Mouse (Mus musculus) left cerebral cortex, postnatal 36 days (tissue): ENCODE results near the gene Cnmd. TPM values are rescaled to one million over a fixed set of nuclear protein-coding genes. Genes with fewer than 3 reads are reported as not detected.

Experiments used
- DNase-seq, 2 experiments: peaks; one replicate each; pipeline ENCODE4 v3.0.0; 2021 to 2022; ENCODE audit warnings: low spot score in 2 of 2, mixed read lengths in 1 of 2
- intact Hi-C: fragments of 180-260 bp; cut with DNase I; formaldehyde crosslinking; loops from one replicate; pipeline ENCODE4 v1.15.1; 2025
- total RNA-seq, 2 experiments: library from RNA; stranded (reverse); gene quantifications; 2 replicates each; pipeline ENCODE4 v1.2.3; 2021

Gene Cnmd
- 1 to 10 TPM in 1 of 2 experiments, under 1 TPM in 1; 0.88 to 1.2 TPM for total RNA-seq

DNA sequence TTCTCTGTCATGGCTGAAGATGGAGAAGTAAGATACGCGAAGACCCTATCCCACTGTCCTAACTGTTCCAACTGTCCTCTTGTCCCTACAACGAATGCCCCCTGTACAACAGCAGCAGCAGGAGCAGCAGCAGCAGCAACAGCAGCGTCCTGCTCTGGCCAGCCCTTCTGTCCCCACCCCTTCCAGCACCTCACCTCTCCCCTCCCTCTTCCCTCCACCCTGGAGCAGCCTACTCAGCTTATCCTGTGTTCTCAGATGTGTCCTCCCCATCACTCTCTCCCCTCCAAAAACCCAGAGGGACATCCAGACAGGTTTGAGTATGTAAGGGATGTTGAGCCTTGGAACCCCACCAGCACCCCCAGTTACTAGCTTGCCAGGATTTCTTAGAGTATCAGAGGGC, at the start of gene Cnmd:
Cnmd (minus strand) TSS at position 170 of the 400 bp plus-strand sequence.
- no peak for DNase-seq
- intact Hi-C loops: no loop called here

DNA sequence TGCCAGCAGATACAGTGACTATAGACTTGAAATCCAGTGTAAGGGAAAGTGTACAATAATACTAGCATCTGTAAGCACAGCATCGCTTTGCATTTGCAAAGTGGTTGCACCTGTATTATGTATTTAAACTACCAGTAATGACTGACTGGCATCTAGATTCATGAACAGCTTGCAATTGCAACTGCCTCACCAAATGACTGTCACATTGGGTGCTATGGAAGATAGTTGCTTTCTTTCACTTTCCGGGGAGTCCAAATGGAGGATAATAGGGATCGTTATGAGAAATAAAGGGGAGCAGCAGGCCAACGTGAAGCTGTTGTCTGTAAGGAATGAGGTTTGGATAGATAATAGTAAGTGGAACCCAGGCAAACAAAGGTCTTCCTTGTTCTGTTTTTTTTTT, 49.3 kb upstream of the Cnmd start:
- intact Hi-C loops: no loop called here
- no peak for DNase-seq

DNA sequence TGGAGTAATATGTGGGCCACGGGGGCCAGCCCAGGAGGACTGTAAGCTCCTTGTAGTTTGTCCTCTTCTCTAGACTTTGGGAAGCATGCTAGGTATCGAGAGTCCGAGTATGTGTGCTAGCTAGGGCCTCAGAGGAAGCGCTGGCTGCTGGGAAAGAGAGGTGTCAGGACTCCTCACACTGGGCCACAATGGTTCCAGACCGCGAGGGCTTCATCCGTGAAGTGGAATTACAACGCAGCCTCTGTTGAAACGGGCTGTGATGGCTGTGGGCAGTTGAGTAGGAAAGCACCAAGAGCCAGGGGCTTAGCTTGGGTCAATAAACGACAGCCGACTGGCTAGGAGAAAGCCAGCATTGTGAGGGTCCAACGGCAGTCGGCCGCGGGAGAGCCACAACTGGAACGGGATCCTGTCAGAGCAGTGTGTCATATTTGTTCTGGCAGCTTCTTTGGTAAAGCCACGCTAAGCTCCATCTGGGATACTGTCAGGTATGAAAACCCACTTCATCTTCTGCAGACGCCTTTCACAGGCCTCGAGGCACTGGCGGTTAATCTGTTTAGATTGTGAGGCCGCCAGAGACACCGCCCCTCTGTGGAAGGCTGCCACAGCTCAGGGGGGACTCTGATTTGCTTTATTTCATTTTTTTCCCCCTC, 41.7 kb upstream of the Cnmd start:
- no peak for DNase-seq
- intact Hi-C loops: no loop called here

DNA sequence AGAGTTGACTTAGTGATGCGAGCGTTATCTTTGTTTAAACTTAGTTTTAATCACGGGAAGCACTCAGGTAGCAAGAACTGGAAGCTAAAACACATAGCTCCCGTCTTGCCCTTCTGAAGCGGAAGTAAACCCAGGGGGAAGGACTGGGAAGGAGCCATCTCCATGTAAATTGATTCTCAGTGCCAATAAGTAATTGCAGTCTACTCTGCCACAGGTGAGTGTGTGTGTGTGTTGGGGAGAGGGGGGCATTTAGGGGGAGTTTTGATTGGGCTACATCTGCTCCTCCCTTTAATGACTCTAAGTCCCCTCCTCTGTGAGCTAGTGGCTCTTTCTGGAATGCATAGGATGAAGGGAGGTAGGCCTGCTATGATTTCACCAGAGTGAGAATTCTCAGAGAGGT, 39.6 kb upstream of the Cnmd start:
- intact Hi-C loops: no loop called here
- DNase-seq: no peak

DNA sequence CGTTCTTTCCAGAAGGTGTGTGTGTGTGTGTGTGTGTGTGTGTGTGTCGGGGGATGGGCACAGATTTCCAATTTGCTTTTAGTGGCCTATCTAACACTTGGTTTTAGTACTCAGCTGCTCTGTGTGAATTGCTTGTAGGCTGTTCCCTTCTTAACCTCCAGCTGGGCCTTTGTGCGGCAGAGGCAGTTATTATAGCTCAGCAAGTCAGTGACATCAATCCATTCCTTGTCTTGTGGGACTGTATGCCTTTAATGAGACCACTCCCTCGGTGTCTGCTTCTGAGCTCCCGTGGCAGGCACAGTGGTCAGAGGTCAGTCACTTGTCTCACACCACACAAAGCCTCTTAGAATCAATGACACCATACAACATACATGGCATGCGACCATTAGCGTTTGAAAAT, 39.1 kb upstream of the Cnmd start:
- no peak for DNase-seq
- intact Hi-C loops: no loop called here

DNA sequence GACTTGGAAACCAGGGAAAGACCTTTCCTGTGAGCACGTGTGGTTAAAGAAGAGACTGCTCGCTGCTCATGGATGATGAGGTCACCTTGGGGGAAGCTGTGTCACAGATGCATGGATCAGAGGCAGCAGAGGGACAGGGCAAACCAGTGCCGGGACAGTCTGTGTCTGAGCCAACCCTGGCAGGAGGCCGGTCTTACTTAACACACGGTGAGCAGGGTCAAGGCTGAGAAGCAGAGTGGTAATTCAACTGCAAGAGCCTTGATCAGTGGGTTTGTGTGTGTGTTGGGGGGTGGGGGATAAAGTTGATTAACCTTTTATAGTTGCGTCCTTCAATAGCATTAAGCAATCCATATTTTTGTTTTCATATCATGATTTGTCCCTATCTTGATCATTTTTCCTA, 37.4 kb upstream of the Cnmd start:
- intact Hi-C loops: no loop called here
- DNase-seq: no peak

DNA sequence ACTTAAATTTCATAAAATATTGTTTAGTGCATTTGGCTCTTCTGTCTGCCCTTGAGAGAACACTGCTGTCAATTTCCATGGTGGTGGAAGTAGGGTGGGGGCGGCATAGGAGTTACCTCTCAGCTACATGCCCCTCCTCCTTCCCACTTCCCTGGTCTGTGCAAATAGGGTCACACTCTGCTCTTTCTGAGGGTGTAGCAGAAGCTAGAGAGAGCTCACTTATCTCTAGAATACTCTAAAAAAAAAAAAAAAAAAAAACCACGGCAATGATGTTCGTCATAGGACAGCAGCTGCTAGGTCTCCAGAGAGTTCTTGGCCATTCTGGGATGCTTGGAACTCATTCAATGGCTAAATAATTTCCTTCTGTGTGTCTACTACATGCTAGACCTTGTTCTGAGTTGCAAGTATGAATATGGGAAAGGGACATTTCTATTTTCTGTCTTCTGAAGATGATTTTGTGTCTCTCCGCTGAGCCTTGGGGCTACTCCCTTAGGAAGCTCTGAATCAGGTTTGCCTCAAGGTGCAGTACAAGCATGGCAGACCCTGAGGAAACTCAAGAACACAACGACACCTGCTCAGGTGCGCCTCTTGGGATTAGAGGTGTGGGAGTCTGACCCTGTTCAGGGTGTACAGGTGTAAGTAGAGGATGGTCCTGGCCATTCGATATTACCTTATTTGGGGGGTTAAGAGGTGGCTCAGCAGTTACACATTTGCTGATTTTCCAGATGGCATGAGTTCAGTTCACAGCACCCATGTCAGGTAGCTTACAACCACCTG, 28.3 kb upstream of the Cnmd start:
- intact Hi-C loops: no loop called here
- no peak for DNase-seq

DNA sequence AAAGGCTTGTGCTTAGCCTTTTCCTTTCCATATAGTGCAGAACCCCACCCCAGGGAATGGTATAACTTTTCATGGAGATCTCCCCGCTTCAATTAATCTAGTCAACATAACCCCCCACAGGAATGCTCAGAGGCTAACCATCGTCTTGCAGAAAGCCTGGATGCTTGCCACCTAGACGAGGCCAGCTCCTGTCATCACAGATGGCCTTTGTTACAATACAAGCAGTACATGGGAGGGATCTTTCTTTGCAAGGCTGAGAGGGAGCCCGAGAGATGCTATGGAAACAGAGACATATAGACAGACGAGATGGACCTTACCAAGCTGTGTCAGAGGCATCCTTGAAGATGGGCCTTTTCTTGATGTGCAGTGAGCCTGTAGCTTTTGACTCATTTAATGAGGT, 18.7 kb upstream of the Cnmd start:
- no peak for DNase-seq
- intact Hi-C loops: no loop called here

DNA sequence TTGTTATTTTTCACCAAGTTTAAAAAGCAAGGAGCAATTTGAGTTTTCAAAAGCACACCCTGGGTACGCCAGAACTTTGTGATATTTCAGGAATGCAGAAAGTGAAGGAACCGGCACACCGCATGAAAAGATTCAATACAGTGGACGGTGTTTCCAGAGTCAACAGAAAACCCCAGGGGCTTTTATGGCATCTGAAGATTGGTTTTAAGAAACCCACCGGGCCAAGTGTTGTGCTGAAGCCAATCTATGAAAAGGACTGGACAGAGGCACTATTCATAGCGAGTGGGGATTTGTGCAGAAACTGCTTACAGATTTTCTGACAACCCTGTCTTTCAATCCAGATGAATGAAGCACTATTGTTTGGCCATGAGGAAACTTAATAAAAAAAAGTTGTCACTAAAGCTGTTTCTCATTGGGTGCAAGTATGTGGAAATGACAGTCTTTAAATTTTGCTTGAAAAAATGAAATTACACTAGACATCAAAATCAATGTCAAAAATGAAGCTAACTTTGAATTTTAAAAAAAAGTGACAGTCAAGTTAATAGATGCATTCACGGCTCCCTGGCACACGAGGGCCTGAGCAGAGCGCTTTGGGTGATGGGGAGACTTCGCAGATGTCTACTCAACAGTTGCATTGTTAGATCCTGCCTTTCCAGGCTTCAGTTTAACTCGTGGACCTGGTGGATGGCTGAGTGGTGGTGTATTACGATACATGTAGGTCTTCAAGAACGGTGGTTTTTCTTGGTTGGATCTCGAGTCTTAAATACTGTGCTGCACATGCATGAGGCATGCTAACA, 16.1 kb upstream of the Cnmd start:
- DNase-seq: no peak

DNA sequence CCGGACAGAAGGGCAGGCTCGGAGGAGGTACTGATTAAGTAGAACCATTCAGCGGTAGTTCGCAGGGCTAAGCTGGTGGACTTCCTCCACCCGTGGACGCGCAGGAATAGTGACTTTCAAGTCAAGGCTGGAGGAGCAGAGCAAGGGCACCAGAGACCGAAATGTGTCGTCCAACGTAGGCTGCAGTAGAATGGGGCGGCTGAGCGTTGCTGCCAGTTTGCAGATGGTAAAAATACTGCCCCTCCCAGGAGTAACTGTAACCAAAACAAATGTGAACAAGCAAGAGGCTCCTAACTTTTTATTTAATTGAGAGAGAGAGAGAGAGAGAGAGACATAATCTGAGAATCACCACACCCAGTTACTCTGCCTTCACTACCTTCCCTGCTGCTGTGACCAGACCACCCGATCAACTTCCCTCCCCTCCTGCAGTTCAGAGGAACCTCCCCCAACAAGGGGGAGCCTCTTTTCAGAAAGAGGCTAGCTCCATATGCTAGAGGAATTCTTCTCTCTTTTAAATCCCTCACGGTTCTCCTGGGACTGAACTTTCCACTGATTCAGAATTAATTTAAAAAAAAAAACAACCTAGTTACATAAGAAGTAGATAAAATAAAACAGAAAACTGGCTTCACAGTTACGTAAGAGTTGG, 15.3 kb upstream of the Cnmd start:
- intact Hi-C loops: no loop called here
- no peak for DNase-seq

More for the DNA sequence above, 16.1 kb upstream of the Cnmd start:
- intact Hi-C loops: no loop called here

DNA sequence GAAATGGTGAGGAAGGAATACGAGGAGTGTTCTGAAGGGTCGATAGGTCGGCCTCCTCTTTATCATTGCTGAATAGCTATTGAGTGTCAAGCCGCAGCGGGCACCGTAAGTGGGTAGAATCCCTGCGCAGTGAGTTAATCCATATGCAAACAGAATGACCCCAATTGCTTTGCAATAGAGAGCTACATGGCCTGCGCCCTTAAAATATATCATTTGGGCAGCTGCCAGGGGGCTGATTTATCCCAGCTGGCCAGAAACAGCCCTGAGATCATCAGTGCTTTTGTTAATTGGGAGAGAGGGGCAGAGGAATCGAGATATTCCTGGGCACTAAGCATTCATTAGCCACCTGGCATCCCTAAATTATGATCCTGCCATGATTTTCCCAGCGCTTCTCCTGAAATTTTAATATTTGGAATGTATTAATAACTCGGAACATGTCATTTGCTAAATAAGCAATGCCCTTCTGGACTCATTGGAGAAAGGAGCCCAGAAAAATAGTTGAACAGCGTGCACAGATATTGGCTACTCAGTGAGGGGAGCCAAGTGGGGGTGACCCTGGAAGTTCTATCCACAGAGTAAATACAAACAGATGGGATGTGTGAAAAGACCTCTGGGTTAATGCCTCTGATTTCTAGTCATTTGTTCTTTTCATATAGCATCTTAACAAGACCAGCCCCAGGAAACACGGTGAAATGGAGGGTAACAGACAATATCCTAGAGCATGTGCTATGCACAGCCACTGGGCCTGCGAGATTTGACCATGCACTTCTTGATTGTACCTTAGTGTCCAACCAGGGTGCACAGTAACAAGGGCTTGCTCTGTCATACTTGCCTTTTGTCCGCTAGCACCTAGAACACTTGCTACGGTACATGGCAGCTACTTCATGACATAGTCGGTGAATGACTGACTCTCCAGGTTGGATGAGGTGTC, 11.4 kb upstream of the Cnmd start:
- no peak for DNase-seq

DNA sequence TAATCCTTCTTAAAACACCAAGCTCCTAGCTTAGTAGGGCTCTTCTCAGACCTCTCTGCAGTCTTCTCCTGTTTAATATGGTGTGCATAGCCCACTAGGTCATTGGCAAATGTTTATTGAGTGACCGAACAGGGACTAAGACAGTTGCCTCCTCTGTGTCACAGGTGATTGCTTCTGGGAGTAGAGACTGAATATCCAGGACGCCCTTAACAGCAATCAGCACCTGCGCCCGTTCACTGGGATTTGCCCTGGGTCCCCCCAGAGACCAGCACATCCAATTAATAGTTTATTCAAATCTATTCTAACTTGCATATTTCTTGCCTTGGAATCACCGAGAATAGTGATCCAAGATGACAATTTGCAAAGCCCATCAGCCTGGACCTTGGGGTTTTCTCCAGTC, 10.6 kb upstream of the Cnmd start:
- intact Hi-C loops: no loop called here
- no peak for DNase-seq

More for the DNA sequence above, 11.4 kb upstream of the Cnmd start:
- intact Hi-C loops: no loop called here

DNA sequence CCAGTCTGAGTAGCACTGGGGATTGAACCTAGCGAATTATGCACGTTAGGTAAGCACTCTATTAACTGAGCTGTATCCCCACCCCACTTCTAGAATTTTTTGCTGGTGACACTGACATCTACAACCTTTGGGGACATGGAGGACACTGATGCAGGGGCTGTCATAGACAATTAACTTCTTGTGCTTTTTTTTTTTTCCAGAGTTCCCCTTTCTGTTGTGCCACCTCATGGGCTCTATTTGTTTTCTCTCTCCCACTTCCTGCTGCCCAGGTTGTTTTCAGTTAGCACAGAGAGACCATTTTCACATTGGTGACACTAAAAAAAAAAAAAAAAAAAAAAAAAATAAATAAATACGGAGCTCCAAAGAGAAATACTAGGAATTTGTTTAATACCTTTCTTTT, 9.0 kb upstream of the Cnmd start:
- intact Hi-C loops: no loop called here
- no peak for DNase-seq

DNA sequence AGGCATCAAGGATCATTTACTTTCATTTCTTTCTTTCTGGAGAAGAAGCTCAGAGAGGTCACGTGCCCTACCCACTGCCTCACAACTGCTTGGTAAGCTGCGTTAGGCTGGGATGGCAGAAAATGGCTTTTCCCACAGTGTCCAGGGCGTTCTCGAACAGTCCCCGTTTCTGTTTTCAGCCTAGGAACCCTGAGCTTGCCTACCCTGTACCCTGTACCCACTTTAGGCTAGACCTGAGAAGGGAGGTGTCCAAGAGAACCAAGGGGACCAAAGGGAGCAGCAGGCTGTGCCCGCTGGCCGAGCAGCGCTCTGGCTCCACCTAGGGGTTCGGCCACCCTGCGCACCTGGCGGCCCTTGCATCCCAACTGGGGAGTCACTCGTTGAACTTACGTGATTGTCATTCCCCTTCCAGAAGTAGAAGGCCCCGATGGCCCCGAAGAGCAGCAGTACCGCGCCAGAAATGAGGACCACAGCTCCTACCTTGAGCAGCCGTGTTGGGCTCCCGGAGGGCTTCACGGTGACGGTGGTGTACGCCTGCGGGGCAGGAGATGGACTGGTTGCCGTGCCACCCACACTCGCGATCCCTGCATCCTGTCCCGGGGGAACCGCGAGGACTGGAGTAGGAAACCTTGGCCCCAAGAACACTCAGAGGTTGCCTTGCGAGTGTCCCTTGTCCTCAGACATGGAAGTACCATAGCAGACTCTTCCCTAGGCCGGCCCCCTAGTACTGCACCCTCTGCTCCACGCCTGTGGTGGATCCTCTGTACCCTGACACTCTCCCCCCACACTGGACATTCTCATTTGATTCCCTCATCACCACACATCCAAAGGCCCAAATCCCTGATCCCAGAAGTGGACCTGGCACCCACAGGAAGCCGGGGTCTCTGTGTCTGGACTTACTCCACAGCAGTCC, 709 bp downstream of the Cnmd start:
- DNase-seq: no peak
- intact Hi-C loops: no loop called here

DNA sequence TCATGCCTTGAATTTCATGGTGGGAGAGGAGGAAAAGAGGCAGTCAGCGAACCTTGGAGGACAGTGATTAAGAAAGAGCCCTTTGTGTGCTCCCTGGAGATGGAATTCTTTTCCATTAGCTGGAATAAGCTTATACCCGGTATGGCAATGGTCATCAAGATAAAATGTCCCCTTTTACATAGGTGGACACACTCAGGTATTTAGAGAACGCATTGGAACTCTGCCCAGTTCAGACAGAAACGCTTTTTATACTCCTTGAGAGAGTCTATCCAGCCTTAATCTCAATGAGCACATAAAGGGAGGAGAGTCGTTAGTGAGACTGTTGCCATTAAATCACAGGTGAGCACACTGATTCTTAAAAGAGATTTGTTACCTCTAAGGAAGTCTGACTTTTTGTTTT, 1.5 kb downstream of the Cnmd start:
- intact Hi-C loops: no loop called here

DNA sequence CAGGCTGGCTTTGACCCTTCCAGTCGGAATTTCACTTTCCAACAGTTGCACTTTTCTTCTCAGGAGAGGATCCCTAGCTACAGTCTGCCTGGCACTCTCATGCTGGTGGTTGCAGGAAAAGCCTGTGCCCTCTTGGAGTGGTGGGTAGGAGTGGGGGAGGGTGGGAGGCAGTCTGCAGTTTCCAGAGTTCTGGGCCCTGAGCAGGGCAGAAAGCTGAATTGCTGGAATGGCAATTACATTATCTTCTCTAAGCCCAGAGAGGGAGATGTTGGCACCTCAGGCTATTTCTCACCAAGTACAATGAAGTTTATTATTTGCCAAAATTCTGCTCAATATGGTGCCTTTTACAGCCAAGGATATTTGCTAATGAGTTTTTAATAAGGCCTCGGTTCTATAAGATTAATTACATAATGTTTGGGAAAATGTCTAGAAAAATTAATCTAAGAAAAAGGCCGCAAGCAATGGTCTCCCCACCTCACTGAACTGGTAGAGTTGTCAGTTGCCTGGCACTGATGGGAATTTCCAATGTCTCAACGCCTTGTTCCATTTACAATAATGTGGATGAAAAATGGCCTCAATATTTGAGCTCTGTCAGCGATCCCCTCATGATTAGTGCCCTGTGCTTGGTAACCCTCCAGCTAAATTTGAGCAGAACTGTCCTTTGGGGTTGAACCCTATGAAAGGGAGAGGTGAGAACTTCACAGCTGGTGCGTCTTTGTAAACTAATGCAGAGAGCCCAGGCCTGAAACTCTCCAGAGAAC, 3.0 kb downstream of the Cnmd start:
- DNase-seq: no peak
- intact Hi-C loops: no loop called here

More for the DNA sequence above, 1.5 kb downstream of the Cnmd start:
- no peak for DNase-seq

DNA sequence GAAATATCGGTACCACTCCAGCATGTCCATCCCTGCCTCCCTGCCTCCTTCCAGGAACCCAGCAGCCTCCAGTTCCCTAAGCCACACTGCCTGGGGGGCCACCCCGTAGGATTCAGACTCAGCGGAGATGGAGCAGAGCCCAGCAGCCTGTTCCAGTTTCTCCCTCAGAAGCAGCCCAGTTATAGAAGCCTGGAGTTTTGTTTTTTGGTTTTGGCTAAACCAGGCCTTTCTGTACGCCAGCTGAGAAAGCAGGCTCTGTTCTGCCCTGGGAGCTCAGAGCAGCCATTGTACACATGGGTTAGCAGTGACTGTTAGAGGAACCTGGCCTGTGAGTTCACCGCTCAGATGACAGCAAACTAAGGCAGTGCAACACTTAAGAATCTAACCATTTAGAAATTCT, 3.7 kb downstream of the Cnmd start:
- peak; percentile 56 to 60 for DNase-seq
- intact Hi-C loops: no loop called here
